Mouse (Mus musculus) stomach, postnatal 0 days (tissue): ENCODE measurements around the gene Tsc22d4. TPM values are rescaled to one million over a fixed set of nuclear protein-coding genes. Genes with fewer than 3 reads are reported as not detected.

Source experiments
- ATAC-seq: fragments of 200-750 bp; cut with Nextera tagmentation; 2 replicates; pipeline ENCODE4 v1.8.0; 2017; ENCODE audit not compliant: low FRiP score, low TSS enrichment
- DNase-seq: peaks from one replicate; pipeline ENCODE4 v3.0.0-alpha.2; 2016; ENCODE audit warnings: low spot score
- H3K27ac ChIP-seq: fragments of 300-500 bp; sonication (generic); replicated peaks from 2 replicates; pipeline ENCODE4 v1.5.1; 2014; ENCODE audit warnings: mild to moderate bottlenecking, control low read depth
- H3K27me3 ChIP-seq: fragments of 300-500 bp; sonication (generic); 2 replicates; pipeline ENCODE4 v1.6.1; 2014; ENCODE audit warnings: low read length; ENCODE audit not compliant: control insufficient read depth, insufficient read depth
- H3K36me3 ChIP-seq: fragments of 300-500 bp; sonication (generic); 2 replicates; pipeline ENCODE4 v1.6.1; 2014; ENCODE audit warnings: low read length, mixed read lengths; ENCODE audit not compliant: control insufficient read depth, insufficient read depth
- H3K4me1 ChIP-seq: fragments of 300-500 bp; sonication (generic); replicated peaks from 2 replicates; pipeline ENCODE4 v1.6.1; 2014; ENCODE audit warnings: antibody characterized with exemption; ENCODE audit not compliant: control insufficient read depth, insufficient read depth
- H3K4me2 ChIP-seq: fragments of 300-500 bp; sonication (generic); replicated peaks from 2 replicates; pipeline ENCODE4 v1.6.1; 2014; ENCODE audit warnings: low read depth, mild to moderate bottlenecking, control low read depth, moderate library complexity
- H3K4me3 ChIP-seq: fragments of 300-500 bp; sonication (generic); 2 replicates; pipeline ENCODE4 v1.5.1; 2014; ENCODE audit warnings: low read depth, low read length, control low read depth
- H3K9ac ChIP-seq: fragments of 300-500 bp; sonication (generic); 2 replicates; pipeline ENCODE4 v1.6.1; 2014; ENCODE audit warnings: mild to moderate bottlenecking, low read length, control low read depth, mixed read lengths
- H3K9me3 ChIP-seq: fragments of 300-500 bp; sonication (generic); 2 replicates; pipeline ENCODE4 v1.6.1; 2016; ENCODE audit warnings: low read length; ENCODE audit not compliant: control insufficient read depth
- CTCF ChIP-seq: IDR thresholded peaks from 2 replicates; pipeline ENCODE4 v1.5.1; 2016; ENCODE audit warnings: antibody characterized with exemption, low read depth, mild to moderate bottlenecking, moderate library complexity
- EP300 ChIP-seq: optimal IDR thresholded peaks from 2 replicates; pipeline ENCODE3; 2016; ENCODE audit warnings: antibody characterized with exemption
- WGBS: fragments of 180-500 bp; shearing (Covaris S2); extraction: QIAGEN DNeasy Blood & Tissue Kit; methylation state at CpG from one replicate; pipeline ENCODE4 v1.1.7; 2014; 5-methylcytosine and 5-hydroxymethylcytosine counted together
- polyA plus RNA-seq: library from polyadenylated mRNA; unstranded; fragments of >200 nt; fragmentation: Nextera tagmentation; extraction: Ambion mirVana; gene quantifications from 2 replicates; pipeline ENCODE4 v1.2.1, GENCODE M21; 2015

Tsc22d4 gene
- polyA plus RNA-seq, 1 experiment from 2014 or later: 100 TPM

GRCm38 (mm10) chr5:137723840-137724239 is 21.7 kb upstream of the Tsc22d4 start:
- WGBS: 71% methylated on average over 5 of the region's 5 CpGs
- Histone ChIP-seq H3K36me3 (no peaks in the 10 kb centered on the region), H3K4me2 (no peak overlapping the region), H3K4me1 (no peaks in the 10 kb centered on the region), H3K27me3 (no peaks in the 10 kb centered on the region), H3K9ac (no peak overlapping the region), H3K4me3 (no peak overlapping the region), H3K9me3 (no peaks in the 10 kb centered on the region), H3K27ac (no peak overlapping the region)
- ATAC-seq (no peak), DNase-seq (no peak)
- TF ChIP-seq EP300 (no peak), CTCF (no peak)

- Histone ChIP-seq H3K27me3 (no peaks in the 10 kb centered on the region), H3K36me3 (no peaks in the 10 kb centered on the region), H3K4me1 (no peaks in the 10 kb centered on the region), H3K4me3 (no peak overlapping the region), H3K4me2 (no peak overlapping the region), H3K9me3 (no peaks in the 10 kb centered on the region), H3K27ac (no peak overlapping the region), H3K9ac (no peak overlapping the region)
- ATAC-seq (no peak), DNase-seq (no peak)
- no peak for TF ChIP-seq EP300
- peak; percentile 37 for TF ChIP-seq CTCF
- 57% methylated on average over 6 of the region's 6 CpGs for WGBS
Measured at GRCm38 (mm10) chr5:137726767-137727166, 18.8 kb upstream of the Tsc22d4 start.

- H3K27me3 ChIP-seq: no peaks in the 10 kb centered on the region
- 91% methylated on average over 12 of the region's 12 CpGs for WGBS
Measured at GRCm38 (mm10) chr5:137733638-137734288, 11.8 kb upstream of the Tsc22d4 start.

GRCm38 (mm10) chr5:137734289-137735061 is 11.1 kb upstream of the Tsc22d4 start:
- no peak overlapping the region for H3K27ac ChIP-seq
- H3K4me1 ChIP-seq: no peaks in the 10 kb centered on the region
- DNase-seq: no peak
- no peak overlapping the region for H3K4me3 ChIP-seq
- H3K9me3 ChIP-seq: no peaks in the 10 kb centered on the region
- WGBS: 69% methylated on average over 6 of the region's 6 CpGs
- H3K36me3 ChIP-seq: no peaks in the 10 kb centered on the region
- no peak overlapping the region for H3K4me2 ChIP-seq
- H3K9ac ChIP-seq: no peak overlapping the region
- H3K27me3 ChIP-seq: no peaks in the 10 kb centered on the region
- peak; percentile 41; the same call in 1 of the 2 replicates for ATAC-seq
- TF ChIP-seq EP300 (no peak), CTCF (no peak)

More at GRCm38 (mm10) chr5:137733638-137734288, 11.8 kb upstream of the Tsc22d4 start:
- no peak for DNase-seq
- no peak for TF ChIP-seq EP300
- no peak for TF ChIP-seq CTCF
- no peak overlapping the region for H3K27ac ChIP-seq
- H3K36me3 ChIP-seq: no peaks in the 10 kb centered on the region
- H3K9me3 ChIP-seq: no peaks in the 10 kb centered on the region
- no peak overlapping the region for H3K9ac ChIP-seq
- no peak for ATAC-seq
- H3K4me1 ChIP-seq: no peaks in the 10 kb centered on the region
- H3K4me3 ChIP-seq: no peak overlapping the region
- H3K4me2 ChIP-seq: no peak overlapping the region

GRCm38 (mm10) chr5:137737400-137737940 is 8.1 kb upstream of the Tsc22d4 start:
- Histone ChIP-seq H3K9ac (no peak overlapping the region), H3K36me3 (no peaks in the 10 kb centered on the region), H3K27me3 (no peaks in the 10 kb centered on the region), H3K4me1 (peaks cover 2% of the 10 kb centered on the region; the same call in 1 of the 2 replicates), H3K4me3 (no peak overlapping the region), H3K27ac (no peak overlapping the region), H3K4me2 (no peak overlapping the region), H3K9me3 (no peaks in the 10 kb centered on the region)
- no peak for TF ChIP-seq EP300
- no peak for TF ChIP-seq CTCF
- no peak for DNase-seq
- 84% methylated on average over 6 of the region's 6 CpGs for WGBS
- ATAC-seq: no peak

GRCm38 (mm10) chr5:137738516-137738915 is 7.0 kb upstream of the Tsc22d4 start:
- 48% methylated on average over 5 of the region's 5 CpGs for WGBS
- Histone ChIP-seq H3K4me3 (no peak overlapping the region), H3K4me2 (no peak overlapping the region), H3K9me3 (no peaks in the 10 kb centered on the region), H3K36me3 (no peaks in the 10 kb centered on the region), H3K9ac (no peak overlapping the region), H3K27ac (no peak overlapping the region; the same call in 1 of the 2 replicates), H3K4me1 (peaks cover 2% of the 10 kb centered on the region; the same call in 1 of the 2 replicates), H3K27me3 (no peaks in the 10 kb centered on the region)
- DNase-seq: peak; percentile 30
- ATAC-seq: no peak; the same call in 1 of the 2 replicates
- TF ChIP-seq EP300 (no peak), CTCF (peak; percentile 65)
